Mouse (Mus musculus) cerebellum, postnatal 25 days (tissue): Measurements from ENCODE around the gene Epha8.

Experiments used
- DNase-seq, 2 experiments: peaks; one replicate each; pipeline ENCODE4 v3.0.0; 2021; ENCODE audit warnings: mixed read lengths in 2 of 2

Gene Epha8

DNA sequence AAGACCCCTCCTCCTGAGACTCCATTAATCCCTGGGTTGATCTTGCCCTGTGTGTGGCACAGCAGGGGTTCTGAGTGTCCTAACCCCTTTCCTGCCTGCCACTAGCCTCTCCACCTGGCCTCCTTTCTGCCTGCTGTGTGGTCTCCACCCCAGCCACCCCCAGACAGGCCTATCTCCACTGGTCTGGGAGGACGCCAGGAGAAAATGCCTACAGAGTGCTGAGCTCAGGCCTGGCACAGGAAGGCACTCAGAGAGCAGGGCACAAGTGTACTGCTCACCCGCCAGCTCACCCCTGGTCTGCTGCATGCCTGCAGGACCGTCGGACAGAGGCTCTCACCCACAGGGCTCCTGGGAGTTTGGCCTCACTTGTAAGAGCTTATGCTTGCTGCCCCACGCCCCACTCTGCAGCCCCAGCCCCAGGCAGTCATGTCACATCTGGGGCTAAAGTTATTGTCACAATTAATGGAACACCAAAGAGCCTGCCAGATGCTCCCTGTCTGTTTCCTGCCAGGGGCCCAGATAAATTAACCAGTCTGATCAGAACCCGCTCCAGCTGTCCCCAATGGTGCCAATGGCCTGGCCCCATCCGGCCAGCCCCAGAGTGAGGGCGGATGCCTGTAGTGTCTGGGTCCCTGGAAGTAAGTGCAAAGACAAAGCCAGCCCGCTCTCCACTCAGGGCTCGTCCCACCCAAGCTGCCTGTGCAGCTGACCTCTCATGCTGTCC is 7.2 kb downstream of the Epha8 start:
- peak; percentile 64 to 77 for DNase-seq

DNA sequence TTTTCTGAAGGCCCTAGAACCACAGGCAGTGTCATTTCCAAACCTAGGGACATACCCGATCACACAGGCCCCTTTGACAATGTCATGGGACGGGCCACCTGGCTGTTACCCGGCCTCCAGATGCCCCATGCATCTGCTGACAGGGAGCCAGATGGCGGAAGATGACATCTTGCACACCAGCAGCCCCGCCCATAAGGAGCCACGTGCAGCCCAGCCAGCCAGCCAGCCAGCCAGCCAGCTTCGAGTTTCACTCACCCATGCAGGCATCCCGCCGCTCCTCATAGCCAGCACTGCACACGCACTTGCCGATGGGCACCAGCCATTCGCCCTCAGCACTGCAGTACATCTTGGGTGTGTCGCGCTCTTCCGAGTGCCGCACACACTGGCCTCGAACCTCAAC is 11.2 kb downstream of the Epha8 start:
- no peak for DNase-seq

- peak; percentile 54 to 64 for DNase-seq
These were observed 11.9 kb downstream of the Epha8 start for GRCm38 (mm10) chr4:136944558-136945350.

GRCm38 (mm10) chr4:136943175-136943574 is 13.4 kb downstream of the Epha8 start:
- DNase-seq: no peak

- peak; percentile 81 to 84 for DNase-seq
These were observed 13.9 kb downstream of the Epha8 start for GRCm38 (mm10) chr4:136942761-136943160.

DNA sequence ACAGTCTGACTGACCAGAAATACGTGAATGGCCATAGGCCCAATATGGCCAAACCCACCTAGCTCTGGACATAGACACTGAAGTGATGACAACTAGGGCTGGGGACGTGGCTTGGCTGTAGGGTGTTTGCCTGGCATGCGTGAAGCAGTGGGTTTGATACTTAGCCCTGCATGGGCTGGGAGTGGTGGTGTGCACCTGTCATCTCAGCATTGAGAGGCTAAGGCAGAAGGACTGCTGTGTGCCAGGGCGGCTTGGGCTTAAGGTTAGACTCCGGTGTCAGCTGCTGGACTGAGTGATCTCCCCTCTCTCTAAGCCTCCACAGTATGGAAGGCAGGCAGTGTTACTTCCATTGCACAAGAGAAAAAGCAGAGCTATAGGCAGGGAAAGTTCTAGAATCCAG is 18.7 kb downstream of the Epha8 start:
- no peak for DNase-seq

- DNase-seq: peak; percentile 71 to 83
These were observed 19.3 kb downstream of the Epha8 start for GRCm38 (mm10) chr4:136937344-136937743.

- DNase-seq: no peak
These were observed 21.6 kb downstream of the Epha8 start for GRCm38 (mm10) chr4:136934746-136935613.

DNA sequence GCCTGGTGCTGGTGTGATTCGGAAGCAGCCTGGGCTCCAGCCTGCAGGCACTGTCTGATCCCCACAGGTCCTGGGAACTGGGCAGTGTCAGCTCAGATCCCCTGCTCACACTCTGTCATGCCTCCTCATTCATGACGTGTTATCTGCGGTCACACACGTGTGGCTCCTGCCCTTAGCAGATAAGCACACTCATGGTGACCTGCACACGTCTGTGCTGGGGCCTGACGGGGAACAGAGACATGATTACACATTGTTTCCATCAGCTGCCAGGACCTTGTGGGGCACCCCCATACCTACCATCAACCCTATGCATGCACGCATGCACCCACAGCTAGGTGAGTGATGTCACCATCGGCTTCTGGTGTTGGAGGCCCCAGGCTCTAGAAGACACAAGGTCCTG is 26.1 kb downstream of the Epha8 start:
- DNase-seq: no peak

DNA sequence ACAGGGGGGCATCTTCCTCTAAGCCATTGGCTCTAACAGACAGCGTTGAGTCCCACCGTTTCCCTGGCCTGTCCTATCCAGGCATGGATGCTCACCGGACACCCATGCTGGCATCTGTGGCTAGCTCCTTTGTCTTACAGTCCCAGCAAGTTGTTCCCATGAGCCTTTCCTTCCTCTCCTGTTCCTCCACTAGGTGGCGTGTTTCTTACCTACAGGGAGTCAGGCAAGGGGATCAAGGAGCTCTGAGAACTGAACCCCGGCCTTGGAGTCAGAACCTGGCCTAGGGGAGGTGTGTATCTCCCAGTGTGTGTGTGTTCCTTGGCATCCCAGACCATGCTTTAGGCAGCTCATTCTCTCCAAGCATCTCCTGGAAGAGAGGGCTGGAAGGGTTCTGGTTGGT is 27.7 kb downstream of the Epha8 start:
- peak in 1 of 2 experiments; percentile 60 for DNase-seq

GRCm38 (mm10) chr4:136925804-136926203 is 30.8 kb downstream of the Epha8 start:
- no peak for DNase-seq

GRCm38 (mm10) chr4:136924529-136924928 is 32.1 kb downstream of the Epha8 start:
- DNase-seq: no peak

GRCm38 (mm10) chr4:136919526-136919925 is 37.1 kb downstream of the Epha8 start:
- no peak for DNase-seq

DNA sequence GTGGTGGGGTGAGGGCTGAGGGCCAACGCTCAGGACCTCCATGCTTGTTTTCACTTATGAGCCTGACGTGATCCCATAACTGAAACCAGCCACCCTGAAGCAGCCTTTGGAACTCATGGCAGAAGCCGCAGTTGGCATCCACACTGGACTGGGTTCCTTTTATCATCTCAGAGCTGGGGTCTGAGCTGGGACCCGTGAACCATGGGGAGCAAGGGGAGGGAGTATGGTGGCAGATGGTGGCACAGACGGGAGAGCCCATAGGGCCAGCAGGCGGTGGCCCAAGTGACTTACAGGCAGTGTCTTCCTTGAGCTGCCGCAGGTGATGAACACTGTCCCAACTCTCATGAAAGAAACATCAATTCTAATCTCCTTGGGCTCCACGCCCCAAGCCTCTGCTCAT is 37.8 kb downstream of the Epha8 start:
- DNase-seq: peak in 1 of 2 experiments; percentile 25

- no peak for DNase-seq
These were observed 39.5 kb downstream of the Epha8 start for GRCm38 (mm10) chr4:136917165-136917524.

DNA sequence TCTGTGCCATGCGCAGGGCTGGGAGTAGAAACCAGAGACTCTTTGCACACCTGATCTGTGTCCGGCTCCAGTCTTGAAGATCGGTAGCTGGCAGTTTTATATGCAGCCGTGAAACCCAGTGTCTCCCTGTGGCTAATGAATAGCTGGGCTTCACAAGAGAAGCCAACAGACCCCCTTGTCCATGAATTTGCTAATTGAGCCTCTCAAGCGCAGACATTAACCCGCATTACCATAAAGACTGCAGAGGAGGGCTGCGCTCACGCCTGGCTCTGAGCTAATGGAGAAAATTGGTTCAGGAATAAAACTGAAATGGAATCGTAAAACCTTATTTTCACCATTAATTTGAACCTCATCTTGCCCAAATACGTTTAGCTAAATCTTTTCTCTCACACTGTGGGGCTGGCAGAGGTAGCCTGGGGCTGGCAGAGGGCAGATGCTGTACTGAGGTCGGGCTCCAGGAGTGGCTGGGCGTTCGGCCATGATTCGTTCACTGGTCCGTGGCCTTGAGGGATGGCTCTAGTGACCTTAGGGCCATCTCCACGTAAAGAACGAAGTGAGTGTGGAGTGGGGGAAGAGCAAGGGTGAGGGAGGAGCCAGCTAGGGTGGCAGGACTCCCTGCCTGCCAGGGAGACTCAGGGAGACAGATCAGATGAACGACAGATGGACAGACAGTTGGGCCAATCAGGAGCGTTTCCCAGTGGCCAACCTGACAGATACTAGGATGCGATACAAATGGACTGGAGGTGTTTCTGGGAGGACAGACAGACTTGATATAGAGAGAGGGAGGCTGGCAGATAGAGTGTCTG is 40.1 kb downstream of the Epha8 start:
- DNase-seq: peak; percentile 67 to 76

- DNase-seq: no peak
These were observed 43.8 kb downstream of the Epha8 start for GRCm38 (mm10) chr4:136912841-136913240.

DNA sequence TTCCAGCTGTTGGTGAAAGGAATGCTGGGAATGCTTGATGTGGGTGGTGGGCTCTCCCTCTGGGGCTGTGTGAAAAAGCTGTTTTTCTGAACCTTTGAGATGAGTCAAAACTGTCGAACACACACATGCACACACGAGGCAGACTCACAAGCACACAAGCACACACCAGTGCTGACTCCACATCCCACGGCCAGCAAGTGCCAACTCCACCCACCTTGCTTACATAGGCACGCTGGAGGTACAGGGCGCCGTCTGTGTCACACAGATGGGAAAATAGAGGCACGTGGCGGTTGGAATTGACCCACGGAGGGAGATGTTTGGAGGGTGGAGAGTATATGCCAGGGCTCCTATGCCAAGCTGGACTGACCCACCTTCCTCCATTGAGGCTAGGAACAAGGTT is 44.8 kb downstream of the Epha8 start:
- DNase-seq: no peak

DNA sequence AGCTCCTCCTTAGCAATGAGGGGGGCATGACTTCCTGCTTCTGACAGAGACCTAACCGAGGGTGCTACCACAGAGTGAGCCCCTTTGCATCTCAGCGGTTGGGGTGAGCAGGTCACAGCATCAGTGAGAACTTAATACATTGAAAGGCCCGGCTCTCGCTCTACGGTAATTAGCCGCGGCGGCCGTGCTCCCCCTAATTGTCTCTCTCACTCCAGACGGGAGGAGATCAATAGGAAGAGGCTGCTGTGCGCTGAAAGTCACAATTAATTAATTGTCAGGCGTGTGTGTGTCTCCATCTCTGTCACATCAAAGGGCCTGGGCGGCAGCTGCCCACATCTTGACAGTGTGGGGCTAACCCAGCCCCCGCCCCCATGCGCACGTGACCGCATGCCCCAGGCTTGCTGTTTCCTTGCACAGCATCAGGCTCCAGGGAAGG is 45.4 kb downstream of the Epha8 start:
- no peak for DNase-seq

DNA sequence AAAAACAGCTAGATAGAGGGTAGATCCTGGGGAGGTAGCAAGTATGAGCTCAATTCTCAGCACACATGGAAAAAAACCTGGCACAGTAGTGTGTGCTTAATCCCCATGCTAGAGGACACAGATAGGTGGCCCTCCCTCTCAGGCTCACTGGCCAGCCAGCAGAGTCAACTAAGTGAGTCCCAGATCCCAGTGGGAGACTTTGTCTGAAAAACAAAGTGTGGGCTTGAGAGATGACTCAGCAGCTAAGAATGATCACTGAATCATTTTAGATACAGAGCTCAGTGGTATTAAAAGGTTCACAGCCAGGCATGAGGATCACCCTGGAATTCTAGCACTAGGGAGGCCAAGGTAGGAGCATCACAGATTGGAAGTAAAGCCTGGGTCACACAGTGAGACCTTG is 48.8 kb downstream of the Epha8 start:
- DNase-seq: no peak

- peak in 1 of 2 experiments; percentile 46 for DNase-seq
These were observed 49.6 kb downstream of the Epha8 start for GRCm38 (mm10) chr4:136907033-136907432.
